Mouse (Mus musculus) liver, postnatal 0 days (tissue): ENCODE data around the gene St7.

Source experiments
- CTCF ChIP-seq: sonication (generic); IDR thresholded peaks from 2 replicates; pipeline ENCODE4 v1.5.1; 2016; ENCODE audit warnings: antibody characterized with exemption, low read depth
- EP300 ChIP-seq: IDR thresholded peaks from 2 replicates; pipeline ENCODE4 v1.6.1; 2016; ENCODE audit warnings: antibody characterized with exemption, low read depth, mild to moderate bottlenecking

DNA sequence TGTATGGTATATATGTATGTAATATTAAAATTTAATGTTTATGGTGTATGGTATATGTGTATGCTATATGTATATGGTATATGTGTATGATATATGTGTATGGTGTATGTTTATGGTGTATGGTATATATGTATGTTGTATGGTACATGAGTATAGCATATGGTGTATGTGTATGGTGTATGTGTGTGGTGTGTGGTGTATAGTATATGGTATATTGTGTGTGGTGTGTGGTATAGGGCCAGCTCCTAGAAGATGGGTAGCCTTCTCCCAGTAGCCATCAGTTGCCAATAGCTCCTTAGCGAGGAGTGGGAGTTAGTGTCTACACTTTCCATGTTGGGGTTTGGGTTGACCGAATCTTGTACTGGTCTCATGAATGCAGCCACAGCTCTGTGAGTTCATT is 162.9 kb downstream of the St7 start:
- TF ChIP-seq CTCF, result no peak
- TF ChIP-seq EP300, result no peak
